Mouse (Mus musculus): Measurements from ENCODE around the gene Ndufv1.
"Not testable (repeated sequence)": the region's sequence is repeated elsewhere in the genome, so short reads cannot be mapped to it uniquely, and the experiment has no call there.

Gene Ndufv1

DNA sequence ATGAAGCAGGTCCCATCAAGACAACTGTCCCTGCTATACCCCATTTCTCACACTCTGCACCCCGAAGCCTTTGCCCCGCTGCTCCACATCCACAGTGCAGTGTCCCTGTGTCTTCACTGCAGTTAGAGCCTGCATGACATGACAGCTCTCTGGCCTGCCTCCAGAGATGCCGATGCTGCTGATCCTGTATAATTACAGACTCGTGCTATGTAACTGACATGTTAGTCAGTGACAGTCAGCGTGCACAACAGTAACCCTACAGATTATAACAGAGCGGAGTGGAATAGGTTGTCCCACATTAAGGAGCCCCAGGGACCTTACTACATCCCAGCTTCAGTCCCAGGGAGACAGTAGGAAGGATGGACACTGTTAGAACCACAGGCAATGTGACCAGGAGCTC, 38.0 kb downstream of the Ndufv1 start:
- not testable (repeated sequence) for DNase-seq (ENCODE audit: low spot score in 2 of 2)

DNA sequence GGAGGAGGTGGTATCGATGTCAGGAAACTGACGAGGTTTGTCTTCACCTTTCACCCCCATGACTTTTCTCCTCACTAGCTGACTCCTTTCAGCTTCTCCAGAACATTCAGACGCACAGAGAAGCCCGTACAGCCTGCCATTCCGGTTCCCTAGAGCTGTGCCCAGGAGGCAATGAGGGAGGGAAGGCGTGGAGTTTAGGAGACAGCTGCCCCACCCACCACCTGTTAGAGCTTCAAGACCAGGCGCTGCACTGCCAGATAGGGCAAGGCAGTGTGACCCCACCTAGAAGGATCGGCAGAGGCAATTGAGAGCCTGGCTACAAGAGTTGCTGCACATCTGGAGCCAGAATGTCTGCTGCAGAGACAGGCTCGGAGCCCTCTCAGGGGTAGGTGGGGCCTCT, 40.4 kb downstream of the Ndufv1 start, which contains the start of gene Aldh3b2:
Gene Aldh3b2, plus strand, starts transcription at position 100 of the 400 bp plus-strand sequence.
- no peak for DNase-seq (ENCODE audit: low spot score in 2 of 2)

GRCm38 (mm10) chr19:3967258-3967657, 45.3 kb downstream of the Ndufv1 start:
- no peak for DNase-seq (ENCODE audit: low spot score in 2 of 2)

DNA sequence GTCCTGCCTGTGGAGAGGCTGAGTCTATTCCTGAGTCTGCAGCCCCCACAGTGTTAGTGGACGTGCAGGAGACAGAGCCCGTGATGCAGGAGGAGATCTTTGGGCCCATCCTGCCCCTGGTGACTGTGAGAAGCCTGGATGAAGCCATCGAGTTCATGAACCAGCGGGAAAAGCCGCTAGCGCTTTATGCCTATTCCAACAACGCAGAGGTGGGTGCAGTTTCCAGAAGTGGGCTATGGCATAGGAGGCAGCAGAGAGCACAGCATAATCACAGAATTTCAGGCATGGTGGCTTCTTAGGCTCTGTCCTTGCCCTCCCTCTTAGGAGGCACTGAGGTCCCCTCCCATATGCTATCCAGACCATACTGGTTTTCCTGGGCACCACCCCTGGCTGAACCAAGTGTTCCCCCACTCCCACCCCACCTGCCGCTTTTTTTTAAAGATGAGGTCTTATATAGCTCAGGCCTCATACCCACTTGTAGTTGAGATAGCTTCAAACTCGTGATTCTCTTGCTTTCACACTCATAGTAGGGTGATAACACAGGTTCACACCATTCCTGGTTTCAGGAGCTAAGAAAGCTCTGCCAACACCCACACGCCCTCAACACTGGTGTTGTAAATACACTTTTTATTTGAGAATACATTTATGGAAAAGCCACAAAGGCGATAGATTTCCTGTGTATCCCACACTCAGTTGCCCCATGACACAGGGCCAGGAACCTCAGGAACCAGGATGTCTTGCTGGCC, 46.1 kb downstream of the Ndufv1 start:
- DNase-seq (ENCODE audit: low spot score in 2 of 2) = no peak

- no peak for DNase-seq (ENCODE audit: low spot score in 2 of 2)
These were observed 48.6 kb downstream of the Ndufv1 start for GRCm38 (mm10) chr19:3964030-3964429.

DNA sequence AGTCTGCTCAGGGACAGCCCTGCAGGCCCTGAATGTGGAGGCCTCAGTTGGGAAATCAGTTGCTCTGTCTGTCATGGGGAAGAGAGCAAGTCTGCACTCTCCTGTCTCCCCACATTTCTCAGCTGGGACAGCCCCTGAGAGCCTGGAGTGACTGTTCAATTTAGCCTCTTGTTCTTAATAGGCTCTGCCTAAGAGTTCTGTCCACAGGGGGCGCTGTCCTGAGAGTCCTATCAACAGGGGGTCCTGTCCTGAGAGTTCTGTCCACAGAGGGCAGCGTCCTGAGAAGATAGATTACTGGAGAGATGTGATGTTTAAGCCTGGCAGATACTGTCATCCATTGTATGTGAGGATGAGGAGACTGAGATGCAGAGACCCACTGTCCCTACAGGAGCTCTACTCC, 50.1 kb downstream of the Ndufv1 start:
- no peak for DNase-seq (ENCODE audit: low spot score in 2 of 2)

DNA sequence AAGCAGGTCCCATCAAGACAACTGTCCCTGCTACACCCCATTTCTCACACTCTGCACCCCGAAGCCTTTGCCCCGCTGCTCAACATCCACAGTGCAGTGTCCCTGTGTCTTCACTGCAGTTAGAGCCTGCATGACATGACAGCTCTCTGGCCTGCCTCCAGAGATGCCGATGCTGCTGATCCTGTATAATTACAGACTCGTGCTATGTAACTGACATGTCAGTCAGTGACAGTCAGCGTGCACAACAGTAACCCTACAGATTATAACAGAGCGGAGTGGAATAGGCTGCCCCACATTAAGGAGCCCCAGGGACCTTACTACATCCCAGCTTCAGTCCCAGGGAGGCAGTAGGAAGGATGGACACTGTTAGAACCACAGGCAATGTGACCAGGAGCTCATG, 50.8 kb downstream of the Ndufv1 start:
- DNase-seq (ENCODE audit: low spot score in 2 of 2) = not testable (repeated sequence)

GRCm38 (mm10) chr19:3960211-3960610, 52.4 kb downstream of the Ndufv1 start:
- DNase-seq (ENCODE audit: low spot score in 2 of 2) = no peak

- no peak for DNase-seq (ENCODE audit: low spot score in 2 of 2)
These were observed 53.6 kb downstream of the Ndufv1 start for GRCm38 (mm10) chr19:3959030-3959429.

- DNase-seq (ENCODE audit: low spot score in 2 of 2) = no peak
These were observed 54.1 kb downstream of the Ndufv1 start, which contains the start of gene Aldh3b3 for GRCm38 (mm10) chr19:3958470-3958869. Gene Aldh3b3, plus strand, starts transcription at chr19:3958645.
